Mouse (Mus musculus) kidney, embryonic 14.5 days (tissue): ENCODE data around the gene Pcsk7. TPM values are rescaled to one million over a fixed set of nuclear protein-coding genes. Genes with fewer than 3 reads are reported as not detected.

Experiments
- ATAC-seq: fragments of 200-750 bp; cut with Nextera tagmentation; 2 replicates; pipeline ENCODE4 v1.8.0; 2017; ENCODE audit warnings: moderate number of reproducible peaks, mild to moderate bottlenecking, moderate TSS enrichment, moderate library complexity; ENCODE audit not compliant: low FRiP score, low TSS enrichment
- H3K27ac ChIP-seq: fragments of 300-500 bp; sonication (generic); 2 replicates; pipeline ENCODE4 v1.5.1; 2014; ENCODE audit warnings: low read depth, mild to moderate bottlenecking, low read length, moderate library complexity, mixed read lengths
- H3K27me3 ChIP-seq: fragments of 300-500 bp; sonication (generic); 2 replicates; pipeline ENCODE4 v1.6.1; 2014; ENCODE audit warnings: mild to moderate bottlenecking, low read length; ENCODE audit not compliant: control insufficient read depth, insufficient read depth
- H3K36me3 ChIP-seq: fragments of 300-500 bp; sonication (generic); 2 replicates; pipeline ENCODE4 v1.6.1; 2014; ENCODE audit warnings: low read length, mixed read lengths; ENCODE audit not compliant: control insufficient read depth, insufficient read depth
- H3K4me1 ChIP-seq: fragments of 300-500 bp; sonication (generic); 2 replicates; pipeline ENCODE4 v1.6.1; 2014; ENCODE audit warnings: low read length, mixed read lengths; ENCODE audit not compliant: control insufficient read depth, insufficient read depth
- H3K4me2 ChIP-seq: fragments of 300-500 bp; sonication (generic); replicated peaks from 2 replicates; pipeline ENCODE4 v1.6.1; 2014; ENCODE audit warnings: low read depth, mild to moderate bottlenecking, low read length
- H3K4me3 ChIP-seq: fragments of 300-500 bp; sonication (generic); 2 replicates; pipeline ENCODE4 v1.5.1; 2014; ENCODE audit warnings: mild to moderate bottlenecking, low read length
- H3K9ac ChIP-seq: fragments of 300-500 bp; sonication (generic); 2 replicates; pipeline ENCODE4 v1.6.1; 2014; ENCODE audit warnings: low read depth, mild to moderate bottlenecking, low read length, moderate library complexity
- H3K9me3 ChIP-seq: fragments of 300-500 bp; sonication (generic); 2 replicates; pipeline ENCODE4 v1.6.1; 2016; ENCODE audit warnings: low read length; ENCODE audit not compliant: control insufficient read depth
- WGBS: fragments of 180-500 bp; shearing (Covaris S2); extraction: QIAGEN DNeasy Blood & Tissue Kit; methylation state at CpG from one replicate; pipeline ENCODE4 v1.1.7; 2014; 5-methylcytosine and 5-hydroxymethylcytosine counted together
- microRNA-seq: library from miRNA; unstranded; fragments of <30 nt; microRNA quantifications from one replicate; pipeline ENCODE4, GENCODE M21; 2016
- polyA plus RNA-seq: library from polyadenylated mRNA; unstranded; fragments of >200 nt; fragmentation: Nextera tagmentation; extraction: Ambion mirVana; gene quantifications from 2 replicates; pipeline ENCODE4 v1.2.1, GENCODE M21; 2014

The Pcsk7 gene
- polyA plus RNA-seq, 1 experiment from 2014 or later = 16.2 TPM

DNA sequence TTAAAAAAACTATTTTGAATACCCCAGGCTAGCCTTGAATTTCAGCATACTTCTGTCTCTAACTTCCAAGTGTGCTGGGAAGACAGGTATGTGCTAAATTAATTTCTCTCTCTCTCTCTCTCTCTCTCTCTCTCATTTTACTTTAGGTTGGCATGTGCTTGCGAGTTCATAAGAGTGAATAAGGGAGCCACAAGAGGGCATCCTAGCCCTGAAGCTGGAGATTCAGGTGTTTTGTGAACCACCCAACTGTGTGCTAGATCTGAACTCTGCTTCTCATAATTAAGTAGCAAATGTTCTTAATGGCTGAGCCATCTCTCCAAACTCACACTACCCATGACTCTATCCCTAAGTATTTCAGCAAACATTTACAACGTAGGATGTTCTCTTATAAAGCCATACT lies 70.6 kb downstream of the Pcsk7 start:
- no peak for ATAC-seq
- WGBS = 84% methylated on average over 2 of the region's 2 CpGs
- peaks cover 50% of the 10 kb centered on the region for H3K36me3 ChIP-seq

More for the DNA sequence above, 70.6 kb downstream of the Pcsk7 start:
- H3K4me2 ChIP-seq = no peak overlapping the region
- H3K4me1 ChIP-seq = no peaks in the 10 kb centered on the region
- no peaks in the 10 kb centered on the region for H3K27me3 ChIP-seq
- no peak overlapping the region for H3K9ac ChIP-seq
- no peak overlapping the region for H3K27ac ChIP-seq
- H3K9me3 ChIP-seq = no peaks in the 10 kb centered on the region
- no peak overlapping the region for H3K4me3 ChIP-seq

Small RNAs within 50 kb of the gene (microRNA-seq; reads per million reads assigned to microRNA genes)
- not detected for gene Mir7087

Other genes with a start within 250 kb of the Pcsk7 start
- gene Cep164, start 77.8 kb upstream of the Pcsk7 start, polyA plus RNA-seq = 24.3 and 30.8 TPM in 2 replicates
- gene Bace1, start 67.9 kb upstream of the Pcsk7 start, polyA plus RNA-seq = 23.4 and 36.2 TPM in 2 replicates
- gene Rnf214, start 414 bp downstream of the Pcsk7 start, polyA plus RNA-seq = 54.0 and 74.3 TPM in 2 replicates
- 31.5 and 35.9 TPM in 2 replicates for gene Tagln, start 29.6 kb downstream of the Pcsk7 start, polyA plus RNA-seq
- 26.8 and 42.3 TPM in 2 replicates for gene Sidt2, start 48.8 kb downstream of the Pcsk7 start, polyA plus RNA-seq
- gene Pafah1b2, start 106.2 kb downstream of the Pcsk7 start, polyA plus RNA-seq = 125 and 177 TPM in 2 replicates
- gene Sik3, start 106.3 kb downstream of the Pcsk7 start, polyA plus RNA-seq = 10.1 and 11.2 TPM in 2 replicates